Mouse (Mus musculus) liver, adult (tissue): ENCODE data around the gene Dock2.

Experiments used
- GATA4 ChIP-seq: IDR thresholded peaks from 2 replicates; pipeline ENCODE4 v1.6.1; 2014; ENCODE audit warnings: mild to moderate bottlenecking, low read length; ENCODE audit not compliant: insufficient replicate concordance

The Dock2 gene

DNA sequence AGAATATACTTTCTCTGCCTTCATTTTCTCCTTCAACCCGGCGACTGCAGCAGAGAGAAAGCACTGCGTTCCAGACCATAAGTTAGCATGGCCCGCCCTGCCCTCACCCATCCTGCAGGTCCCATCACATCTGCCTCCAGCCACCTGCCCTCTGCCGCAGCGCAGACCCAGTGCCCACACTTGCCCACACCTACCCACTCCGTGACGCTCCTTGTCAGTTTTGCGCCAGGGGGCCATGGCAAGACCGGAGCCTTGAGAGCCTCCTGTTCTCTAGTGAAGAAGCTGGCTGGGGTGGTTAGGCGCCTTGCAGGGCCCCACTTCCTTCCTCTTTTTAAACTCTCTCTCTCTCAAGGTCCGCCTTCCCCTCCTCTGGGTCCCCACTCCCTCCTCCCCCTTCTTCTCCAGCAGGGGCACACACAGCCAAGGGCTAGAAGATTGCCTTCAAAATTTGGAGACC, at the start of gene Dock2:
Gene Dock2, minus strand, starts transcription at position 306 of the 457 bp plus-strand sequence.
- no peak for TF ChIP-seq GATA4

GRCm38 (mm10) chr11:34832678-34833077, 49.0 kb upstream of the Dock2 start:
- TF ChIP-seq GATA4 = no peak

GRCm38 (mm10) chr11:34827803-34828202, 44.1 kb upstream of the Dock2 start:
- no peak for TF ChIP-seq GATA4

DNA sequence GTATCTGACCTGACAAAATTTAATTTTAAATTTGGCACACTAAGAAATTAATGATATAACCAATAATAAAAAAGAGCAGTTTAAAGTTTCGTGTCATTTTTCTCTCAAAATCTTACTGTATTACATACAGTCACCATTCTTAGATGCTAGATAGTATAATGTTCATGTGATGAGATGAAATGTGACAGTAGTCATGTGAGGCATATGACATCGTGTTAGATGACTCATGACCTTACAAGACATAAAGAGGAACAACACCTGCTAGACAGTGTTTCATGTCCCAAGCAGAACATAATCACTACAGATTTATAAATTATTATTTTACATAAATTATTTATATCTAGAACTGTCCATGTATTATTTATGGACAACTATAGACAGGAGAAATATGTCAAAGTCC, 43.2 kb upstream of the Dock2 start:
- no peak for TF ChIP-seq GATA4

DNA sequence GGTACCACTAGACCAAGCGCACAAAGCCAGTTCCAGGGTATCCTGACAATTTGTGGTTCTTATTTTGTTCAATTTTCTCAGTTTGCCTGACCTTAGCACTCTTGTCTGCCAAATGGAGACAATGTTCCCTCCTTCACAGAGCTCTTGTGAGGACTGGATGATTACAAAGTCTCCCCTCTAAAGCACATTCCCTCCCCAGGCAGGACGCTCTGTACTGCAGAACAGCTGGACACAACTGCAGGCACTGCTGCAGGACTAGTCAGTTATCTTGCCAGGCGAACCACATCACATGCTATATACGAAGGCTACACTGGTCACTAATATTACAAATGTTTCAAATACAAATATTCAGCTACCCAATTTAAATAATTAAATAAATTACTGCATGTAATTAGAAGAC, 41.1 kb upstream of the Dock2 start:
- no peak for TF ChIP-seq GATA4

GRCm38 (mm10) chr11:34814767-34815166, 31.1 kb upstream of the Dock2 start:
- TF ChIP-seq GATA4 = no peak

DNA sequence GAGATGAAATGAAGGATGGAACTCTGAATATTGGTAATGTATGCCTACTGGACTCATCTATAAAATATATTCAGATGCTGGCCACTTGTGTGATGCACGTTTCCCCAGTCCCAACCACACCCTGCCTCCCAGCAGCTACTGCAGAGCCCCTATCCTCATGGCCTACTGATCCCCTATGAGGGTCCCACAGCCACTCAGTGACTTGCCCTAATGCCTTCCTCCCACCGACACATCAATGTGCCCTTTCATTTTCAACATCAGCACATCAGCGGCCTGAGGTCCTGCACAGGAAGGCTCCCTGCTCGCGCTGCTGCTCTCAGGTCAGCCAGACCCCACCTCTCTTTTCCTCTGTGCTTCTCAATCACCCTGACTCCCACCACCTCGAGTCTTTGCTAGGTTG, 30.6 kb upstream of the Dock2 start:
- no peak for TF ChIP-seq GATA4

GRCm38 (mm10) chr11:34796097-34796496, 12.4 kb upstream of the Dock2 start:
- TF ChIP-seq GATA4 = no peak

DNA sequence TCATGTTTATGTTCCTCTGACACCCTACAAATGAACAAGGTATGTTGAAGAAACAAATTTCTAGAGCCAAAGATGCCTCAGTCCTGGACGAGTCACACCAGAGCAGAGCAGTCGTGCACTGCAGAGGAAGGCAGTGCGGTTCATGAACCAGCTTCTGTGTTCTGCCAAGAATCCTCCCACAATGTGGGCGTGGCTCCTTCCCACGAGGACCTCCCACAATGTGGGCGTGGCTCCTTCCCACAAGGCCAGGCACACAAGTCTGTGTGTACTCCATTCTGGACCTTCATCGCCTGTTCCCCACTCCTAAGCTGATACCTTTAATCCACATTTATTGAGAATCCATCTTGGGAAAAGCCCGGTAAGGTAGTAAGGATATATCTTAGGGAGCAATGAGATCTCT, 8.2 kb upstream of the Dock2 start:
- no peak for TF ChIP-seq GATA4

DNA sequence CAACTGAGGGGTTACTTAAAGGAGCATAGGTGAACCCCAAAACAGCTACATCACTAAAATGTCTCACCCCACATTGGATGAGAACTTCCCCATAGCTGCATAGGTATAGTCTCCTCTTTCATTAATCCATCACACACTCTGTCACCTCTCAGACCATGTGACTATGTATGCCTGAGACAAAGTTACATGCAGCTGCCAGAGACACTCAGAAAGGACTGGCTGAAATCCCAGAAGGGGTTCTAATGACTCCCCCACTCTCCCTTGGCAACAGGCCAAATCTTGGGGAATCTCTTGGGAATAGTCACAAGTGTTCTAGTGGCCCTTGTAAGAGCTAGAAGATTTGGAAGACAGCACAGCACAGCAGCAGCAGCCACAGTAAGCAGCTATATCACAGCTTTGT, 1.2 kb upstream of the Dock2 start:
- no peak for TF ChIP-seq GATA4

DNA sequence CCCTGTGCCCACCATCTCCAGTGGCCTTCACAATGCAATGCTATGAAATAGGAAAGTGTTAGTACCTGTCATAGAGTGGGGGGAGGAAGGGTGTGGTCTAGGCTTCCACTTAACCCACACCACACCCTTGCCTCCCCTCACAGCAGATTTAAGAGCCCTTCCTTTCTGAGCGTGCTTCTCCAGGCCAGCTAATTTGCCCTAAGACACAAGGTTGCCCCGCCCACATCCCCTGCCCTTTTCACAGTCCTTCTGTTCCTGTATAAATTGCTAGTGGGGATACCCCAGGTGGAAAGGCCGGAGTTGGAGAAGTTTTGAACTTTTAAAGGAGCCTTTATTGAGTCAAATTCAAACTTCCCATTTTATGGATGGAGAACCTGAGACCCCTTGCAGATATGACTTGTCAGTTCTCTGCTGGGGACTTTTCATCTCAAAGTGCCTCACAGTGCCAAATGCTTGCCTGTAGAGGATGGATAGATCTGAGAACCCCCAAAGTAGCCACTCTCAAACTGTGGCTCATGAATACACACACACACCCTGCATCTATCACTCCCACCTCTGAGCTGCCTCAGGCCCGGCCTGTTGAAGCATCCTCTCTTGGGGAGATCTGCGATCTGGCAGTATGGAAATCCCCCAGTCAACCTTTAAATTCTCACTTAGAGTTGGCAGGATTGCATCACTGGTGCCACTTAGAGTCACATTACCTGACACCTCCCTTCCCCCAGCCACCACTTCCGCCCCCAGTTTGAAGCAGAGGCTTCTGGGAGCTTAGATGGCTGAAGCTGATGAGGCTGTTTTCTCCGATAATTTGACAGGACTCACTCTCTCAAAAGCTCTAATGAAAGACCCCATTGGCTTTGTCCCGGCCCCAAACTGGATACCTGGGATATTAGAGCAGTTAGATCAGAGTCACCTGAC, 919 bp downstream of the Dock2 start:
- no peak for TF ChIP-seq GATA4

GRCm38 (mm10) chr11:34780786-34781185, 2.9 kb downstream of the Dock2 start:
- TF ChIP-seq GATA4 = no peak

GRCm38 (mm10) chr11:34779966-34780365, 3.7 kb downstream of the Dock2 start:
- TF ChIP-seq GATA4 = no peak

- TF ChIP-seq GATA4 = no peak
Observed at GRCm38 (mm10) chr11:34778351-34778750, 5.3 kb downstream of the Dock2 start.

- TF ChIP-seq GATA4 = no peak
Observed at GRCm38 (mm10) chr11:34777529-34777928, 6.2 kb downstream of the Dock2 start.

DNA sequence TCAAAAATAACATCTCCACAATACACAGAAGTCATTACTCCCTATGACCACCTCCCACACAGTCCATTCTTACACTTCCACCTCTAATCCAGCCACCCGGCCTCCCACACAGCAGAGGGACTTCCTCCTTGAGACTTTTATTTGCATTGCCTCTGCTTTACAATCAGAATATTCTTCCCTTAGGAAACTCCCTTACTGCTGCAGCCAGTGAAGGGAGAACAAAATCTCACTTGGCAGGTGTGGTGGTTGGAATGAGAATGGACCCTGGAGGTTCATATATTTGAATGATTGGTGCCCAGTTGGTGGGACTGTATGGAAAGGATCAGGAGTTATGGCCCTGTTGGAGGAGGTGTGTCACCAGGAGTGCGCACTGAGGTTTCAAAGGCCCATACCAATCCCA, 7.6 kb downstream of the Dock2 start:
- TF ChIP-seq GATA4 = no peak

DNA sequence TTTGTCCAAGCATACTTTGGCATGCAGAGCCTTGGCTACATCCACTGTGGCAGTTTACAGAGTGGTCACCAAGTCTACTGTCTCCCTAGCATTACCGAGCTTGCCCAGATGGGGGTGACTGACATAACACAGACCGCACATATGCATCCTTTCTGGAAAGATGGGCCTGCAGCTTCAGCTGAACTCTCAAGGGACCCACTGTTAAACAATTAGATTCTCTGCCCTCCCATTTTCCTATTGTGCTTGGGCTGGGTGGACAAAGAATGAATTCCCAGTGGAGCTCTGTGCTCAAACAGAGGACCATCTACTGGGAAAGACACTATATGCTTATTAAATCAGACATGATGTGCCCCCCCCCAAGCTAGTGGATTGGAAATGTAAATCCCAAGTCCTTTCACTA, 9.1 kb downstream of the Dock2 start:
- TF ChIP-seq GATA4 = no peak
